Mouse (Mus musculus): ENCODE measurements around the gene Lsm5. TPM values are rescaled to one million over a fixed set of nuclear protein-coding genes. Genes with fewer than 3 reads are reported as not detected.

The Lsm5 gene
- polyA plus RNA-seq, 1 experiment from 2014 or later, result 245 TPM

- Histone ChIP-seq H3K4me3 (ENCODE audit: low read depth, low read length) (peak overlapping the region; percentile 74), H3K9me3 (ENCODE audit: control insufficient read depth, low read length) (no peaks in the 10 kb centered on the region), H3K27ac (ENCODE audit: low read depth, low read length) (no peak overlapping the region), H3K36me3 (ENCODE audit: control insufficient read depth, insufficient read depth, low read length) (no peaks in the 10 kb centered on the region), H3K4me1 (replicated peaks; ENCODE audit: control insufficient read depth, insufficient read depth, low read length) (no peaks in the 10 kb centered on the region), H3K9ac (ENCODE audit: low read length) (no peak overlapping the region), H3K4me2 (ENCODE audit: low read depth, low read length, severe bottlenecking) (0 out of 2 replicates have a peak overlapping the region, but pooled peaks have one; percentile 71), H3K27me3 (ENCODE audit: control insufficient read depth, insufficient read depth, low read length) (no peaks in the 10 kb centered on the region)
- no peak for DNase-seq (ENCODE audit: low spot score)
- ATAC-seq (replicated peaks; ENCODE audit: low FRiP score), result no peak
- WGBS, result 51% methylated on average over 7 of the region's 7 CpGs
Observed at GRCm38 (mm10) chr6:56714186-56714573, 9.7 kb upstream of the Lsm5 start.

DNA sequence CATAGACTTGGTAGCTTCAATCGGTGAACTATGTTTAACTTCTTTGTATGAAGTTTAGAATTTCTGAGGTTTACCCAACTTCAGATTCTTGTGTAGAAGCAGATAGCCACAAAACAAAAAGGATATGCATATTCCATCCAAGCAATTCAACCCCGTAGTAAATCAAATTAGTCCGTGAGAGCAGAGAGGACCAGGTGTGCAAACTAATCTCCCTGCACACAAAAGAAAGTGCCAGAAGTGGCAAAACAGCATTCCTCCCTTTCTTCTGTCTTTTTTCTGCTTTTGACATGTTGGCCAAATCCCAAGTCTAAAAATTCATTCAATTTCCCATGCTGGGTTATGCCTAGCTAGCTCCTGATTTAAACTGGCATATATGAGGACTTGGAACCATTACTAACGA, 12.1 kb downstream of the Lsm5 start:
- 78% methylated on average over 4 of the region's 4 CpGs for WGBS
- Histone ChIP-seq H3K4me1 (replicated peaks; ENCODE audit: control insufficient read depth, insufficient read depth, low read length) (no peaks in the 10 kb centered on the region), H3K9me3 (ENCODE audit: control insufficient read depth, low read length) (no peaks in the 10 kb centered on the region)

GRCm38 (mm10) chr6:56691205-56691604, 13.3 kb downstream of the Lsm5 start:
- Histone ChIP-seq H3K27ac (ENCODE audit: low read depth, low read length) (no peak overlapping the region), H3K4me3 (ENCODE audit: low read depth, low read length) (no peak overlapping the region), H3K27me3 (ENCODE audit: control insufficient read depth, insufficient read depth, low read length) (no peaks in the 10 kb centered on the region), H3K36me3 (ENCODE audit: control insufficient read depth, insufficient read depth, low read length) (no peaks in the 10 kb centered on the region), H3K4me1 (replicated peaks; ENCODE audit: control insufficient read depth, insufficient read depth, low read length) (no peaks in the 10 kb centered on the region), H3K9me3 (ENCODE audit: control insufficient read depth, low read length) (no peaks in the 10 kb centered on the region), H3K4me2 (ENCODE audit: low read depth, low read length, severe bottlenecking) (no peak overlapping the region), H3K9ac (ENCODE audit: low read length) (no peak overlapping the region)
- DNase-seq (ENCODE audit: low spot score) (peak; percentile 85), ATAC-seq (replicated peaks; ENCODE audit: low FRiP score) (0 out of 2 replicates have a peak, but pooled peaks have one; percentile 36)
- 2% methylated on average over 2 of the region's 2 CpGs for WGBS

More for the DNA sequence above, 12.1 kb downstream of the Lsm5 start:
- Histone ChIP-seq H3K27me3 (ENCODE audit: control insufficient read depth, insufficient read depth, low read length) (no peaks in the 10 kb centered on the region), H3K4me2 (ENCODE audit: low read depth, low read length, severe bottlenecking) (no peak overlapping the region), H3K4me3 (ENCODE audit: low read depth, low read length) (no peak overlapping the region), H3K27ac (ENCODE audit: low read depth, low read length) (no peak overlapping the region), H3K36me3 (ENCODE audit: control insufficient read depth, insufficient read depth, low read length) (no peaks in the 10 kb centered on the region), H3K9ac (ENCODE audit: low read length) (no peak overlapping the region)
- ATAC-seq (replicated peaks; ENCODE audit: low FRiP score), result no peak
- DNase-seq (ENCODE audit: low spot score), result no peak

DNA sequence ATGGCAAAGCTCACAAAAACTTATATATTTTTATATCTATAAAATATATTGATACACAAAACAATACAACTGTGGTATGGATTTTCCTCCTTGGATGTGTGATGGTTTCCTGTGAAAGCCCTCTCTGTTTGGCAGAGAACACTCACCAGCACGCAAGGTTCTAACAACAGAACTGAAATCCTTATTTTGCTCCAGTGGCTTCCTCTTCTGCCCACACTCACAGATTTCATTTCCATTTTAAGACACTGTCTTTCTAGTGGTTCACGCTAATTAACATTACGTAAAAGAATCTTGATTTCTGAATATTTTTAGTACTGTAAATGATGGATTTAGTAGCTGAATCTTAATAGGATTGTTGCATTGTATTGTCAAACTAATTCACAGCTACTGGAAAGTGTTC, 16.3 kb downstream of the Lsm5 start:
- Histone ChIP-seq H3K27ac (ENCODE audit: low read depth, low read length) (no peak overlapping the region), H3K36me3 (ENCODE audit: control insufficient read depth, insufficient read depth, low read length) (no peaks in the 10 kb centered on the region), H3K27me3 (ENCODE audit: control insufficient read depth, insufficient read depth, low read length) (no peaks in the 10 kb centered on the region), H3K4me1 (replicated peaks; ENCODE audit: control insufficient read depth, insufficient read depth, low read length) (no peaks in the 10 kb centered on the region), H3K4me3 (ENCODE audit: low read depth, low read length) (no peak overlapping the region), H3K9ac (ENCODE audit: low read length) (no peak overlapping the region), H3K4me2 (ENCODE audit: low read depth, low read length, severe bottlenecking) (no peak overlapping the region), H3K9me3 (ENCODE audit: control insufficient read depth, low read length) (no peaks in the 10 kb centered on the region)
- ATAC-seq (replicated peaks; ENCODE audit: low FRiP score) (no peak), DNase-seq (ENCODE audit: low spot score) (no peak)
- 91% methylated on average over 3 of the region's 3 CpGs for WGBS

GRCm38 (mm10) chr6:56664410-56664809, 40.1 kb downstream of the Lsm5 start:
- no peak overlapping the region for H3K27ac ChIP-seq (ENCODE audit: low read depth, low read length)

GRCm38 (mm10) chr6:56655393-56655792, 49.1 kb downstream of the Lsm5 start:
- no peak overlapping the region for H3K27ac ChIP-seq (ENCODE audit: low read depth, low read length)
- no peak for ATAC-seq (replicated peaks; ENCODE audit: low FRiP score)
- no peak overlapping the region for H3K4me2 ChIP-seq (ENCODE audit: low read depth, low read length, severe bottlenecking)
- H3K27me3 ChIP-seq (ENCODE audit: control insufficient read depth, insufficient read depth, low read length), result peaks cover 8% of the 10 kb centered on the region; the same call in 1 of the 2 replicates
- 80% methylated on average over 8 of the region's 8 CpGs for WGBS
- H3K4me1 ChIP-seq (replicated peaks; ENCODE audit: control insufficient read depth, insufficient read depth, low read length), result no peaks in the 10 kb centered on the region
- H3K4me3 ChIP-seq (ENCODE audit: low read depth, low read length), result no peak overlapping the region
- no peak overlapping the region for H3K9ac ChIP-seq (ENCODE audit: low read length)
- H3K36me3 ChIP-seq (ENCODE audit: control insufficient read depth, insufficient read depth, low read length), result no peaks in the 10 kb centered on the region
- H3K9me3 ChIP-seq (ENCODE audit: control insufficient read depth, low read length), result no peaks in the 10 kb centered on the region
- no peak for DNase-seq (ENCODE audit: low spot score)

More at GRCm38 (mm10) chr6:56664410-56664809, 40.1 kb downstream of the Lsm5 start:
- DNase-seq (ENCODE audit: low spot score), result no peak
- no peak overlapping the region for H3K4me2 ChIP-seq (ENCODE audit: low read depth, low read length, severe bottlenecking)
- no peaks in the 10 kb centered on the region for H3K9me3 ChIP-seq (ENCODE audit: control insufficient read depth, low read length)
- no peaks in the 10 kb centered on the region for H3K27me3 ChIP-seq (ENCODE audit: control insufficient read depth, insufficient read depth, low read length)
- H3K9ac ChIP-seq (ENCODE audit: low read length), result no peak overlapping the region
- no peak for ATAC-seq (replicated peaks; ENCODE audit: low FRiP score)
- no peak overlapping the region for H3K4me3 ChIP-seq (ENCODE audit: low read depth, low read length)
- no peaks in the 10 kb centered on the region for H3K36me3 ChIP-seq (ENCODE audit: control insufficient read depth, insufficient read depth, low read length)
- 88% methylated on average over 3 of the region's 3 CpGs for WGBS
- H3K4me1 ChIP-seq (replicated peaks; ENCODE audit: control insufficient read depth, insufficient read depth, low read length), result no peaks in the 10 kb centered on the region

DNA sequence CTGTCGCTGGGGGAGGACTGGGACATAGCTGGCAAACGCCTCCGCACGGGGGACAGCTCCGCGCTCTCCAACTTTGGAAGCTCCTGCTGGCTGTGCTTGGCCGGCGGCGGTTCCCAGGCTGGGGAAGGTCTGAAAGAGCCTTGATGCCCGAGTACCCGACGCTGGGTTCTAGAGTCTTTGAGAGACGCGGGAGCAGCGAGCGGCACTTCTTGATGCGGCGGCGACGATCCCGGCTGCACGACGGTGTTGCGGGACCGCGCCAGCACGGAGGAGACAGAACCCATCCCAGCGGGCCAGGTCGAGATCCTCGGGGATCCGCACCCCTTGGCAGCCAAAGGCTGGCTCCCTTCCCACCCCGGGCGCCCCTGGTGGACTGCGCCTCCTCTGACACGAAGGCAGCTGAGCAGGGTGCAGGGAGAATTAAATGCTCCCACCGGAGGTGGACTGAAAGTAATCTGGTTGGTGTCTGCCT, 52.4 kb downstream of the Lsm5 start:
- peak overlapping the region; percentile 44 for H3K9ac ChIP-seq (ENCODE audit: low read length)
- peaks cover 8% of the 10 kb centered on the region; the same call in 1 of the 2 replicates for H3K27me3 ChIP-seq (ENCODE audit: control insufficient read depth, insufficient read depth, low read length)
- 1% methylated on average over 36 of the region's 36 CpGs for WGBS
- H3K36me3 ChIP-seq (ENCODE audit: control insufficient read depth, insufficient read depth, low read length), result no peaks in the 10 kb centered on the region
- peak; percentile 73 for DNase-seq (ENCODE audit: low spot score)
- H3K4me2 ChIP-seq (ENCODE audit: low read depth, low read length, severe bottlenecking), result peak overlapping the region; percentile 77
- no peaks in the 10 kb centered on the region for H3K4me1 ChIP-seq (replicated peaks; ENCODE audit: control insufficient read depth, insufficient read depth, low read length)
- H3K27ac ChIP-seq (ENCODE audit: low read depth, low read length), result no peak overlapping the region
- no peaks in the 10 kb centered on the region for H3K9me3 ChIP-seq (ENCODE audit: control insufficient read depth, low read length)
- H3K4me3 ChIP-seq (ENCODE audit: low read depth, low read length), result peak overlapping the region; percentile 35
- peak; percentile 55 for ATAC-seq (replicated peaks; ENCODE audit: low FRiP score)

Other genes with a start within 250 kb of the Lsm5 start
- gene Pde1c, start 135.6 kb downstream of the Lsm5 start, polyA plus RNA-seq (2014; fragmentation: Nextera tagmentation; extraction: Ambion mirVana), result 4.6 and 6.2 TPM in 2 replicates
- gene Avl9, start 10.2 kb upstream of the Lsm5 start, polyA plus RNA-seq (2014; fragmentation: Nextera tagmentation; extraction: Ambion mirVana), result 29.6 and 32.2 TPM in 2 replicates
- gene Kbtbd2, start 93.1 kb upstream of the Lsm5 start, polyA plus RNA-seq (2014; fragmentation: Nextera tagmentation; extraction: Ambion mirVana), result 40.1 and 40.6 TPM in 2 replicates
- gene Fkbp9, start 127.3 kb upstream of the Lsm5 start, polyA plus RNA-seq (2014; fragmentation: Nextera tagmentation; extraction: Ambion mirVana), result 56.7 and 64.6 TPM in 2 replicates
- gene Nt5c3, start 219.2 kb upstream of the Lsm5 start, polyA plus RNA-seq (2014; fragmentation: Nextera tagmentation; extraction: Ambion mirVana), result 67.2 and 75.4 TPM in 2 replicates
- gene Vmn1r4, start 219.3 kb upstream of the Lsm5 start, polyA plus RNA-seq (2014; fragmentation: Nextera tagmentation; extraction: Ambion mirVana), result 0.27 and 0.68 TPM in 2 replicates

All from forebrain, embryonic 11.5 days (tissue).